Mouse (Mus musculus) lung, postnatal 14 days (tissue): Measurements from ENCODE around the gene Ghdc.

ENCODE experiments used
- DNase-seq: peaks from one replicate; pipeline ENCODE4 v3.0.0; 2021

Gene Ghdc

DNA sequence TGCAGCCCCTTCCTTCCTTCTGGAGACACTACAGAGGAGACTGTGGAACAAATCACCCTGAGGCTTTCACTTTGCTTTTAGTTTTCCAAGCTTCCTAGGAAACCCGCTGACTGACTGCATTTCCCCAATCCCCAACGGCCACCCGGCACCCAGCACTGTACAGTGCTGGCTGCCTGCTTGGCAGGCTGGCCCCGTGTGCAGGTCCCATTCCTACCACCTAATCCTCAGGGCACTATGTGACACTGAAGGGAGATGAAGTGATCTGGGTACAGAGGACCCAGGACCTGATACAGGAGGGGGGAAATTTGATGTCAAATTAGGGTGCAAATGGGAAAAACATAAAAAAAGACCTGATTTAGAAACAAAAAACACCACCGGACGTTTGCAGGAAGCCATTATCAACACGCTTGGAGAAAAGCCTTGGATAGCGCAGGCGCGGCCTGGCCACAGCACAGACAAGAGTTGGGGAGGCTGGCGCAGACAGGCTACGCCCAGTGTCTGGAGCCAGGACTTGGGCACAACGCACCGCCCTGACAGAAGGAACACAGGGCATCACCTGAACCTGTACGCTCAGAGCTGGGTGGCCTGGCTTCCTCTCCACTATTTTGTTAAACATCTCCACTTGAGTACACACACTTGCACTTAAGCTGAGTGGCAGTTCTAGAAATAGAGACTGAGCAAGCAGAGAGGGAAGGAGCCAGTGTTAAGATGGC, 11.2 kb upstream of the Ghdc start:
- peak; percentile 18 for DNase-seq

DNA sequence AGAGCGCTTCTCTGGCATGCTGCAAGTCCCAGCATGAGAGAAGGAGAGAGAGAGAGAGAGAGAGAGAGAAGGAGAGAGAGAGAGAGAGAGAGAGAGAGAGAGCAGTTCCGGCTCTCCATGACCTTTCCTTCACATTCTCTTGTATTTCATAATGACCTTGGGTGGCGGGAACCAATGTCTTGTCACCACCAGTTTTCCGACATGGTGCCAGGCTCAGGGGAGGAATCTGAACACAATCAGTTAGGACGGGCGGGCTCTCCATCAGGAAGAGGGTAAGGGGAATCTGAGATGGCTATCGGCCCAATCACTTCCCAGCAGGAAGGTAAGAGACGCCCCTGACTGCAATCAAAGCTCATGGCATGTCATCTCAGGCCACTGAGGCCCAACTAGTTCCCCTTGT, 9.5 kb upstream of the Ghdc start:
- no peak for DNase-seq

DNA sequence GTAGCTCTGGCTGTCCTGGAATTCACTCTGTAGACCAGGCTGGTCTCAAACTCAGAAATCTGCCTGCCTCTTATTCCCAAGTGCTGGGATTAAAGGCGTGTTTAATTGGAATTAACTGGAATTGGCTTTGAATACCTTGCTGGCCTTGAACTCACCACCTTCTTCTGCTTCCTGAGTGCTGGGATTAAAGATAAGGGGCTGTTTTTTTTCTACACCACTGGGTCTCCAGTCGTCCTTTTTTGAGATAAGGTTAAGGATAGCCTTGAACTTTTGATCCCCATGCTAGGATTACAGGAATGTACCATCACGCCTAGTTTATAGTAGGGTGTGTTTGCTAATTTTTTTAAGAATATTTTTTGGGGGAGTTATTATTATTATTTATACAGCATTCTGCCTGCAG, 7.3 kb upstream of the Ghdc start:
- DNase-seq: no peak

DNA sequence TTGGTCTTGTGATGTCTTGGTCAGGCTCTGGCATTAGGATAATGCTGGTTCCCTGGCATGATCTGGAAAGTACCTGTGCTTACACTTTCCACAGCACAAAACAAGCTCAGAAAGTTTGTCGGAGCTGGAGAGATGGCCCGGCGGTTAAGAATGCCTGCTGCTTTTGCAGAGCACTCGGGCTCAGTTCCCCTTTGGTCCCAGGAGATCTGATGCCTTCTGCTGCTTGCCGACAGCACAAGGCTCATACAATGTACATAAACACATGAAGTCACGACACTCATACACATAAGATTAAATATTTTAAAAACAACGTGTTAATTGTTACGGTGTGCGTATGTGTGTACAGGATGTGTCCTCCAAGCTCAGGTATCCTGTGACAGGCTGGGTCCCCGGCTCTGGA, 5.2 kb upstream of the Ghdc start:
- no peak for DNase-seq

DNA sequence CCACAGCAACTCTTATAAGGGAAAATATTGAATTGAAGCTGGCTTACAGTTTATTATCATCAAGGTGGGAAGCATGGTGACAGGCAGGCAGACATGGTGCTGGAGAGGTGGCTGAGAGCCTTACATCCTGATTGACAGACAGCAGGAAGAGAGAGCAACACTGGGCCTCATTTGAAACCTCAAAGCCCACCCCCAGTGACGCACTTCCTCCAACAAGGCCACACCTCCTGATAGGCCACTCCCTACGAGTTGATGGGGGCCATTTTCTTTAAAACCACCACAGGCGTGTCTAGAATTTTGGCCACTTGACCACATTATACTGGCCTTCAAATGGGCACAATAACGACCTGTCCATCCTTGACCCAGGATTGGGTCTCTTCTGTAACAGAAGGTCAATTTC, 3.5 kb upstream of the Ghdc start:
- DNase-seq: no peak

DNA sequence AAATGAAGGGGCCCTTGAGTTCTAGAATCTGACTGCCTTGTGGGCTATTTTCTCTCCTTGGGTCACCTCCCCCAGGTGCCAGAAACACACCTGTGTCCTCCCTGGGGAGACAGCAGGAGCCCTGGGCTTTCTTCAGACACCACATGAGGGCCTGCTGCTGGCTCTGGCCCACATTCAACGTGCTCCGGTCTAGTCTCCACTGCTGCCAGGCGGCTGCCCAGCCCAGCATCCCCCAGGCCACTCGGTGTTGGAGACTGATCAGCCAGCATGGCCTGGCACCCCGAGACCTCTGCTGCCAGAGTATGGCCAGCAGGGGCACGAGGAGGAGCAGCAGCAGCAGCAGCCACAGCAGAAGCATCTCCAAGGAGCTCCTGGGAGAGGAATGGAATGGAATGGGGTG, 777 bp downstream of the Ghdc start:
- no peak for DNase-seq

DNA sequence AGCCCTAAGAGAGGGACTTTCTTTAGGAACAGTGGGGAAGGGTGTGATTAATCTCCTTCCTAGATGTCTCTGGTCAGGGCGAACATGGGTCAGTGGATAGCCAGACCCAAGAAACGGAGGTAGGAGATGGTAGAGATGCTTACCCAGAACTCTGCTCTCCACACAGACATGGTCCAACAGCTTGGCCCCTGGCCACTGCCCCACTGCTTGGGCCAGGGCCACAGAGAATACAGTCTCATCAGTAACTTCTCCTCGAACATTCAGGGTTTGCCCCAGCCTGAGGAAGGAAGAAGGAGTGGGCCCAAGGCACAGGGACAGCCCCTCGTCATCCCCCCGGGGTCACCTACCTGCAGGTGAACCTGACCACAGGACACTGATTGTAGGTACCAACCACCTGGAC, 2.9 kb downstream of the Ghdc start:
- DNase-seq: no peak

DNA sequence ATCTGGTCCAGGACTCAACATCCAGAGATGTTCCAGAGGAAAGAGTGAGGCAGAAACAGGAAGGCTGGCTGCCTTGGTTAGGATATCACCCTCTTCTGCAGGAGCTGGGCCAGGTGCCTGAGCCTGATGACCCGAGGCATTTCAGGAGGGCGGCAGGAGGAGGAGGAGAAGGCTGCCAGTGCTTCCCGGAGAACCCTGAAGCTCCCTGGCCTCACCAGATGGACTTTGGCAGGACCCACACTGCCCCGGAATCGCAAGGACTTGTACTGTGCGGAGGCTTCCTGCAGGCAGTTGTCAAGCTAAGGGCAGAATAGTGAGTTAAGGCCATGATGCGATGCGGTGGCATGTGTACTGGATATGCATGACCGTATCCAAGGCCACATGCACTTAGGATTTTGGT, 4.0 kb downstream of the Ghdc start:
- DNase-seq: no peak

DNA sequence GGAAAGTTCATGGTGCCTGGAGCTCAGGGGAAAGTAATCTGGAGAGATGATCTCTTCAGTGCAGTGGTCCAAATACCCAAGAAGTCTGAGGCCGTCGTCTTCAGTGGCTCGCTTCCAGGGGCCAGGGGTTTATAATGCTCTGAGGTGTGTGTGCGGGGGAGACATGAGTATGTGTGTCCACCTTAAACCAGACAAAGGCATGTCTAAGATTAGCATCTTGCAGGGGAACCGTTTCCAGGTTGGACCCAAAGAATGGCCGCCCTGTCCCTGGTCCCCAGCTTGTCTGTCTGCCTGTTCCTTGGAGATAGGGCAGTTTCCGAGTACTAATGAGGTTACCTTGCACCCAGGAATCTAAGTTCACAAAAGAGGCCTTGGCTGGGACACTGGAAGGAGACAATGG, 7.9 kb downstream of the Ghdc start, which contains the start of gene Hcrt:
Hcrt (minus strand) TSS at position 101 of the 400 bp plus-strand sequence.
- no peak for DNase-seq

DNA sequence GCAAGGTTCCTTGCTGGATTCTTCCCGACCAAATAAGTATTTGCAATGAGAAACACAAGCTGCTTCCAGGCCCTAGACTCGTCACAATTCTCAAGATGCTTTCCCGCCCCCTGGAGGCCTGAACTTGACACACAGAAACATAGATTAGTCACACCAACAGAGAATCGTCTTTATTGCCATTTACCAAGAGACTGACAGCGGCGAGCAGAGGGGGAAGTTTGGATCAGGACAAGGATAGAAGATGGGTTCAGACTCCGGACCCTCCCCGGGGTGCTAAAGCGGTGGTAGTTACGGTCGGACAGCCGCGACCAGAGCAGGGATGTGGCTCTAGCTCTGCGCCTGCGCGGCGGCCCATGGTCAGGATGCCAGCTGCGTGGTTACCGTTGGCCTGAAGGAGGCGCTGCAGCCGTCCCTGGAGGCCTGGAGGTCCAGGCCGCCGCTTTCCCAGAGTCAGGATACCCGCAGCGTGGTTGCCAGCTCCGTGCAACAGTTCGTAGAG, 9.2 kb downstream of the Ghdc start:
- DNase-seq: peak; percentile 86

DNA sequence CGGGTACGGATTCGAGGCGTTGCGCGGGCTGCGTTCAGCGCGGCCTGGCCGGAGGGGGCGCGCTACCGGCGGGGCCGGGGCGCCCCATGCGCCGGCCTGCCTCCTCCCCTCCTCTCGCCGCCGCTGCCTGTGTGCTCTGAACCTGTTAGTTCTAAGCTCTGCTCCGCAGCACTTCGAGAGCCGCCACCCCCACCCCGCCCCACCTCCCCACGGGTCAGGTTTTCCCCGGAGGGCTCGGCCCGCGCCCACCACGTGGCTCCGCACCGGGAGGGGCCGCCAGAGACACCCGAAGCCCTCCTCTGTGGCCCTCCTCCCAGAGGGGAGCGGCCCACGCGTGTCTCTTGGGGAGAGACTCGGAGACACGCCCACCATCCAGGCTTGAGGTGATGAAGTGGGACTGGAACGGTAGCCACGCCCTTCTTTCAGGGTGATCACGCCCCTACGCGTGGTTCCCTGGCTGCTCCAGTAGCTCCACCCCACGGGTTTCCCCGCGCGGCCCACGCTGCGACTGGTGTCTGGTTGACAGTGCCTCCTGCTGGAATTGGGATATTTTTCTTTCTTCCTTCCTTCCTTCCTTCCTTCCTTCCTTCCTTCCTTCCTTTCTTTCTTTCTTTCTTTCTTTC, 11.0 kb downstream of the Ghdc start, which contains the start of gene Kcnh4:
Kcnh4 (minus strand) TSS at position 332 of the 623 bp plus-strand sequence.
- peak; percentile 52 for DNase-seq

DNA sequence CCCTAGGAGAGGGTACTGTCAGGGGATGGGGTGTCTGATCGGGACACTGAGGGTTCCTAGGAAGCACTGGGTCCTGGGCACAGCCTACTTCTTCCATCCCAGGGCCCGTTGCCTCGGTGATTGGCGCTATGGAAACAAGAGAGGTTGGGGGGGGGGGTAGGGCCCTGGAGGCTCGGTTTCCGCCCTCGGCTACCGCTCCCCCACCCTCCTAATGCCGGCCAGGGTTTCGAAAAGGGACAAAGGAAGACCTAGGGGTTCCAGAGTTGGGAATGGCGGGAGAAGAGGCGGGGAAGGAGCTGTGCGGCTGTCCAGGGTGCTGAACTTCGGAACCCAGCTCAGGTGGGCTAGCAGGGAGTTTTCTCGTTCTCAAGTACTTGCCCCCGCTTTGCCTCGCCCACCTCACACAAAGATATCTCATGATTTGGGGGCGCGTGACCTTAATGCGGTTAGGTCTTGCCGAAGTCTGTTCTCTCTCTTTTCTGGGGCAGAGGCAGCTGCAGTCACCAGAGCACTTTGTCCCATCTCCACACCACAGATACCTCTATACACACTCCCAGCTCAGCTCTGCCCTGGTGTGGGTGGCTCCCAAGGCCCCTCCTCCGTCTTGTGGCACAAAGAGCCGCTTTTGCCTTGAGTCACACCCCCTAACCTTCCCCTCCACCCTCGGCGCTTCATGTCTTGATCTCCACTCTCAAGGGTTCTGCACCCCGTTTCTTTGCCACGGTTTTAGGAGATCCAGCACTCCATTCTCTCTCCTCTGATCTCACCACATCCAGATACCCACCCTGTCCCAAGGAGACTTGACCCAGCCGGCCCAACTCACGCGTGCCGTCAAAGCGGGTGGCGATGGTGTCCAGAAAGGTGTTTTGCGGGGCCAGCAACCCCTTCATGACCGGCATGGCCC, 11.8 kb downstream of the Ghdc start:
- peak; percentile 67 for DNase-seq

DNA sequence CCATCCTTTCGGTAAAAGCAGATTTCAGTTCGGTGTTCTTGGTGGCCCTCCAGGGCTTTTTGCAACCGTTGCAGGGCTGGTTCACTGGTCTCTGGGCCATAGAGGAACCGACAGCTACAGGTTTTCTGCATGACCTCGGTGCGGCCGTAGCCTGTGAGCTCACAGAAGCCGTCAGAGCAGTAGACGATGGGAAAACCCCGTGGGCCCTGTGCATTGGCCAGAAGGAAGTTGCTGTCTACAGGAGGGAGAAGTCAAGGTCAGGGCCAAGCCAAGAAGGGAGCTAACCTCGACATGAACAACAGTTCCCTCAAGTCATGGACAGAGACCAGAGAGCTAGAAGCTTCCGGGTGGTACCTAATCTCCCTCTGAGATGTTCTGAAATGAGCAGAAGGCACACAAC, 13.2 kb downstream of the Ghdc start:
- no peak for DNase-seq

DNA sequence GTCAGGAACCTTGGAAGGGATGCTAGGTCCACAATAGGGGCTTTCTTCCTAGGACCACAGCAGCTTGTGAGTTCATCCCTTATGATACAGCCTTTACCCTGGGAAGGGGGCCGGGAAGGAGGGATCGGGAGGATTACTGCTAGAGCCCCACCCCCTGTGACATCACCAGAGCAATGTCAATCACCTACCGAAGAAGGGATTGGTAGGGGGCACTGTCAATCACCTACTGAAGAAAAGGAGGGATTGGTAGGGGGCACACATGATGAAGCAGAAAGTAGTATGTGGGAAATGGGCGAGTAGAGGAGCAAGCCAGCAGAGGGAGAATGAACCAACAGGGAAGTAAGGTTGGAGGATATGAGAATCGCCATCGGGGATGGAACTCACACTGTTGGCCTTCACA, 14.3 kb downstream of the Ghdc start:
- no peak for DNase-seq

DNA sequence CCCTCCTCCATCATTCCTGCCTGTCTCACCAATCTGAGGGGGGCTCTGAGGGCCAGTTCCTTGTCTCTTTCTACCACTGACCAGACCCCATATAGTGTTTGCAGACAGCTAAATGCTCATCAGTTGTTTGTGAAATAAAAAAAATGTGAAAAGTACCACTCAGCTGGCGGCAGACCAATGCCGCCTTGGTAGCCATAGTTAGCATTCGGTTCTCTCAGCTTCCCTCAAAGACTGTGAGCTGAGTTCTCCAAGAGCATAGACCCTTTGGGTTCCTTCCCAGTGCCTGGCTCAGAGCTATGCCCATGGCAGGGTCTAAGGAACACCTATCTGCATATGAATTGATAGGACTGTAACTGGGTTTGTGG, 16.1 kb downstream of the Ghdc start:
- no peak for DNase-seq

DNA sequence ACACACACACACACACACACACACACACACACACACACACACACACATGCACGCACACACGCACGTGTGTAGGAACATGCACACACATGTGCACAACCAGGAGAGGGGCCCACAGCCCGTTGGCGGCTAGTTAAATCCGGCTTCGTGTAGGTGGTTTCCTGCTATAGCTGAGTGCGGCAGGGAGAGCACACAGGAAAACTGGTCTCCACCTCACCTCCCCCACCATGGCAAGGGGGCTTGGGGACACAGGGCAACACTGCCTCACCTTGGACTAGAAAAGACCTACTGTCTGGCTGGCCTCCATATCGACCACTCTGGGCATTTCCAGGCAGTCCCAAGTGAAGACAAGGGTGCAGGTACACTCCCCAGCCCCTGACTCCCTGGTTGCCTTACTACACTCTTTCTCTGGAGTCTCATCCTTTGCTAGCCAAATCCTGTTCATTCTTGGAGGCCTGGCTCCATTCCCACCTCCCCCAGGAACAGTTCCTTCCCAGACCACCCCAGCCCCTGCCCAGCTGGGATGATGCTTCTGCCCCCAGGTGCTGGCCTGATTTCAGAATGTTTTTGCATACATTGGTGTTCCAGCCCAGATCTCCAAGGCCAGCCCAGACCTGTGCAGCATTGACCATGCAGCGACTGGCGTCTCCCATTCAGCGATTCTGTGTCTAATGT, 16.6 kb downstream of the Ghdc start:
- no peak for DNase-seq

DNA sequence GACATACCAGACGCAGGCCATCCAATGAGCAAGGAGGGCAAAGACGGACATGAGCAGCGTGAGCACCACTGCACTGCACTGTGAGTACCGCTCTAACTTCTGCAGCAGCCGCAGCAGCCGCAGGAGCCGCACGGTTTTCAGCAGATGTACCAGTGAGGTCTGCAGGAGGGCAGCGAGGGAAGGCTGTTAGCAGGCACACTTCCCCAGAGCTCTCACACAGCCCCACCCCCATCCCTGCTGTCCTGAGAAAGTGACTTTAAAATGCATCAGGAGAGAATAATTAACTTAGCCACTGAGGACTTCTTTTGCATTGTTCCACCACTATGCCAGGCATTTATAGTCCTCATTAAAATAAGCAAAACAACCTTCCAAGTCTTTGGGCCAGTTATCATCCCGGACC, 18.5 kb downstream of the Ghdc start:
- no peak for DNase-seq

DNA sequence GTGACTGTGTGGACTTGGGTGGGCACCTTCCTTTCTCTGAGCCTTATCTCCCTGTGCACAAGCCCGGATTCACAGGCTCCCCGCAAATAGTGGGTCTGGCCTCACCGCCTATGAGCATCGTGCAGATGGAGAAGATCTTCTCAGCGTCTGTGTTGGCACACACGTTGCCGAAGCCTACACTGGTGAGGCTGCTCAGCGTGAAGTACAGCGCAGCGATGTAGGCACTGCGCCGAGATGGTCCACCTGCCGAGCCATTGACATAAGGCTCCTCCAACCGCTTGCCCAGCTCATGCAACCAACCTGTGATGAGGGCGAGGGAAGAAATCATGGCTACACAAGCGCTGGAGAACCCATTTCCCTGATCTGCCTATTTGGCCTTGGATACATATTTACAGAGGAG, 20.6 kb downstream of the Ghdc start:
- DNase-seq: no peak

DNA sequence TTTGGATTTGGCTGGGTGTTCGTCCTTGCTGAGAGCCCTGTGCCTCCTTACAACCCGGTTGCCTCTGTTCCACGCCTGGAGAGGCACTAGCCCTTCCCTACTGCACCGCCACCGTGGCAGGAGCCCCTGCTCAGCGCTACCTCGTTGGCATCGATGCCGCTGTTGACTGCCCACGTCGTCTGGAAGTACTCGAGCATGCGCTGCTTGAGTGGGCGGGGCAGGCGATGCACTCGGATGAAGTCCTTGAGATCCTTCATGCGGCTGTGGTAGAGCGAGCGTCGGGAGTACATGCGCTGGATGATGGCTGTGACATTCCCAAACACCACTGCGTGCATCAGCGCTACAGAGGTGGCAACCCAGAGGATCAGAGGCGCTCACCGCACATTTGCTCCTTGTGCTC, 21.3 kb downstream of the Ghdc start:
- no peak for DNase-seq

DNA sequence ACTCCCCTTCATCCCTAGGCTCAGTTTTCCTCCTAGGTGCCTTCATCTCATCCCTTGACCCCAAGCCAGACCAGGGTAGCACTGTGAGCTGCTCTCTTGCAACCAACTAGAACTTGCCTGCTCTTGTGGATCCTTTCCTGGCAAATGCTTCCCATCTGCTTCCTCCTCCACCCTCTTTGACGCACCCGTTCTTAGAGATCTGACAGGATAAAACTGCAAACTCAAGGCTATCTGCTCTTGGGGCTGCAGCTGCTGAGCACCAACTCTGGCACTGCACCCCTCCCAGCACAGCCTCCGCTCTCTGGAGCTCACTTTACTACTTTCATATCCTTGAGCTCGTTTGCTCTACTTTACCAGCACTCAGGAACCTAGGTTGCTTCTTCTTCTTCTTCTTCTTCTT, 22.1 kb downstream of the Ghdc start:
- no peak for DNase-seq

DNA sequence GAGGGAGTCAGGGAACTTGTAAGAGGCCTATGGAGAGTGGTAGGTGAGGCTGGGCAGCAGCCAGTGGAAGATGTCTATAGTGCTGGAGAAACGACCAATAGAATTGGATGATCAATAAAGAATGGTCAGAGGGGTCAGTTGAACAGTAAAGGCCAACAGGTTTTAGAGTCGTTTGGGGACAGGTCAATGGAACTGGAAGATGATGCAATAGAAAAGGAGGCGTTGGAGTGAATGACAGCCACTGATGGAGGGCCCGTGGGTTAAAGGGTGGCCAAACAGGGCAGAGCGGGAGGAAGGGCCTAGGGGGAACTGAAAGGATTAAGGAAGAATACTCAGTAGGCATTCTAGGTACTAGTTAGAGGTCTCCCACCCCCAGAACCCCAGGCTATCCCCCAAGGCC, 23.6 kb downstream of the Ghdc start:
- DNase-seq: no peak

DNA sequence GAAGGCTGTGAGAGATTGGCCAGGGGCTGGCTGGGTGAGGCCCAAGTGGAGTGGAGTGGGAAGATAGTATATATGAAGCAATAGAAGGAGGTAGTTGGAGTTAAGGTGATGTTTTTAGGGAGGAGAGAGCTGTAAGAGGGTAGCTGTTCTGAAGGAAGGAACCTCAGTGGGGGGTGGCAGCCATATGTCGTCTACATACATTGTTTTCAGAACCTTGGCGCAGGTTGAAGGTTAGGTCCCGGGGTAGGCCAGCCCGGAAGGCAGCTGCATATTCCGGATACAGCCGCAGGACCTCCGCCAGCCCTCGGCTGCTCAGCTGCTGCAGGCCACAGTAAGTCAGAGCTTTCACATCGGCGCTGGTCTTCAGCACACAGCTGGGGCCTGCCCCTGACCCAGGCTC, 24.2 kb downstream of the Ghdc start:
- DNase-seq: no peak

DNA sequence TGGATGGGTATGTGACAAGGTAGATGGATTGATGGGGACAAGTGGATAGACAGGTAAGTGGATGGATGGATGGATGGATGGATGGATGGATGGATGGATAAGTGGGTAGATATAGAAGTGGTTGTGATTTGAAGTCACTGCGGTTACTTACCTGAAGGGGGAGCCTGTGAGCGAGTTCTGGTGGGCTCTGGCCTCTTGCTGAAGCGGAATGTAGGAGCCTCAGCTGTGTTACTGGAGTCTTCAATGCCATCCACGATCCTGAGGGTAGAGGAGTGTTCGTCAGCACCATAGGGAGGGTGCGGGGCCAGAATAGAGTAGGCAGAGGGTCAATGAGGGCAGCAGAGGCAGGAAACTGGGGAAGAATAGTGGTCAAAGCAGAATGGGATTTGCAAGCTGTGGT, 25.7 kb downstream of the Ghdc start:
- peak; percentile 62 for DNase-seq
